Mouse (Mus musculus) layer of hippocampus, postnatal 10 days (tissue): ENCODE measurements around the gene Minos1. TPM values are rescaled to one million over a fixed set of nuclear protein-coding genes. Genes with fewer than 3 reads are reported as not detected.

Source experiments
- DNase-seq, 2 experiments: peaks; one replicate each; pipeline ENCODE4 v3.0.0; 2021; ENCODE audit warnings: low spot score in 2 of 2
- long read RNA-seq: library from polyadenylated mRNA; stranded (forward); transcript quantifications from one replicate; pipeline ENCODE4 v2.0.0, GENCODE M21; 2023
- total RNA-seq, 2 experiments: library from RNA; stranded (reverse); gene quantifications; 2 replicates each; pipeline ENCODE4 v1.2.3; 2021

Gene Minos1
- 100 to 1,000 TPM; 206 to 208 TPM for total RNA-seq
- long read RNA-seq, transcript Minos1-203 (4 exons, 2,549 nt) = major isoform, 204 of 239 reads
- long read RNA-seq, transcript Minos1-204 (4 exons, 476 nt) = minor isoform, 19 of 239 reads
- long read RNA-seq, partial matches to known transcripts = 4 of 239 reads
- long read RNA-seq, other reads (novel, unspliced or antisense) = 12 of 239 reads

GRCm38 (mm10) chr4:139130701-139131549 is at the start of gene Minos1:
Gene Minos1 (minus strand): TSS chr4:139131113.
- DNase-seq = peak; percentile 96 to 97

- no peak for DNase-seq
Measured at GRCm38 (mm10) chr4:139179731-139180625, 49.1 kb upstream of the Minos1 start.

- no peak for DNase-seq
Measured at GRCm38 (mm10) chr4:139179218-139179617, 48.3 kb upstream of the Minos1 start.

DNA sequence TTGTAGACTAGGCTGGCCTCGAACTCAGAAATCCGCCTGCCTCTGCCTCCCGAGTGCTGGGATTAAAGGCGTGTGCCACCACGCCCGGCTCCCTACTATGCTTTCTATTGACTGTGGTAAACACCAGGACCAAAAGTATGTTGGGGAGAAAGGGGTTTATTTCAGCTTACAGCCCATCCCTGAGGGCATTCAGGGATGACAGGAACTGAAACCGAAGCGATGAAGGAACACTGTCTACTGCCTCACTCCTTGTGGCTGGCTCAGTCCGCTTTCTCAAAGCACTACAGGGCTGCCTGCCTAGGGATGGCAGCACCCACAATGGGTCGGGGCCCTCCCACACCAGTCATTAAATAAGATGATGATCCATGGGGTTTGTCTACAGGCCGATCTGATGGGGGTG is 47.5 kb upstream of the Minos1 start:
- no peak for DNase-seq

DNA sequence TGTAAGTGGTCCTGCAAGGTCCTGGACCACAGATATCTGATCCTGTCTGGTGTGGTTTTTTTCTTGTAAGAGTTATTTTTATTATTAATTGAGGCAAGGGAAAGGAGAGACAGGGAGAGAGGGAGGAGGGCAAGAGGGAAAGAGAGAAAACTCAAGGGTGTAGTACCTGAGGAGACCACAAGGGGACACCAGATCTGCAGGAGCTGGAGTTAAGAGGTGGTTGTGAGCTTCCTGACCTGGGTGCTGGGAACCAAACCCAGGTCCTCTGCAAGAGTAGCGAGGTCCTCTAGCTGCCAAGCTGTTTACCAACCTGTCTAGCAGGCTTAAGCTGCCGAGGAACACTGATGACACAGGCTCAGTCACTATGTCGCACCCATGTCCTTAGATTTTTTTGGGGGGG is 47.0 kb upstream of the Minos1 start:
- DNase-seq = no peak

GRCm38 (mm10) chr4:139176023-139176422 is 45.1 kb upstream of the Minos1 start:
- DNase-seq = no peak

DNA sequence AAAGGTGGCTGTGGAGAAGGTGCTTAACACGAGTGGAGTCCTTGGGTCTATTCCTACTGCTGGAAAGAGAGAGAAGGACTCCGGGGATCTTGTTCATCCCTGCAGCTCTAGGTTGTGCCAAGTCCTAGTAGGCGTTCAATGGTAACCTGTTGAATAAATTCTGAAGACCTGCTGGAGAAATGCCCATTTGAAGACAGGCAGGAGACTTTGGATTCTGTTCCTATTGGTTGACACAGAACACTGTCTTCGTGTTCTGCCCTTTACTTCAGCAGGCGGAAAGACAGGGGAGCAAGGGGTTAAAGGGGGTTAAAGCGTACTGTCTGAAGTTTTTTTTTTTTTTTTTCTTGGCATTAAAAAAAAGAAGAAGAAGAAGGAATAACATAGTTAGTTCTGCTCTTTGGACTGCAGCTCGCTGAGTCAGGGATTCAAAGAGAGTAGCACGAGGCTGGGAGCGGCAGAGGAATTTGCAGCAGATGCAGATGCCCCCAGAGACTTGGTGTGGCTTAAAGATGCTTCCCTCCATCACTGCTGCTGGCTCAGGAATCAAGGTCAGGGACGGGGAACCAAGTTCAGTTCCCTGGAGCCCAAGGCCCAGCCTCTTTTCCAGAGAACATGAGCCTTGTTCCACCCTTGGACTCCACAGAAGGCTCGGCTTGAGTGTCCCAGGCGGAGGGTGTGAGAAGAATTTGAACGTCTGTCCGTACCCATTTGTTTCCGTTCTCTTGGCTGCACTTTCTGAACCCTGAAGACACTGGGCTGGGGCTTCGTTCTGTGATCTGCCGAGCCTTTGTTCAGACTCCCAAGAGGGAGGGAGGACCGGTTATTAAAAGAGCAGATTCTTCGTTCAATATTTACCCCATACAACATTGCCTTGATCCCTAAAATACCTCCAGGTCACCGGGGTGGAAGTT is 44.4 kb upstream of the Minos1 start:
- DNase-seq = no peak

DNA sequence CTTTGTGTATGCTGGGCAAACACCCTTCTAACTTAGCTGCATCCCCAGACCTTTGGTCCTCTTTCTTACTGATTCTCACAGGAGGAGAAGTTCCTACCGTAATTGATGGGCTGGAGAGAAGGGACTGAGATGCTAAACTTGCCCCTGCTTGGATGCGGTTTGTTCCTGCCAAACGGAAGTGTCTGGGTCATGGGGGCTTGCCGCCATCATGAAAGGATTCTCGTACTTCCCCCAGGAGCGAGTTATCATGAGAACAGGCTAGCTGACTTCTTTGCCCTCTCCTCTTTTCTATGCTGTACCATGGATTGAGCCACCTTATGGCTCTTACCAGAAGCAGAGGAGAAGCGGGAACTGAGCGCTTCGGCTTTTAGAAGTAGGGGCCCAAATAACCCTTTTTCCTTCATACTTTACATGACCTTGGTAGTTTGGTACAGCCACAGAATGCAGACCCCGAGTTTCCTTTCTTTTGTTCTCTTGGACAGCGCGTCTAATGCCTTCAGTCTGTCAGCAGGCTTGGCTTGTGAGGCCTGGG is 38.9 kb upstream of the Minos1 start:
- no peak for DNase-seq

GRCm38 (mm10) chr4:139168985-139169747 is 38.3 kb upstream of the Minos1 start:
- no peak for DNase-seq

- DNase-seq = no peak
Measured at GRCm38 (mm10) chr4:139167107-139167506, 36.2 kb upstream of the Minos1 start.

GRCm38 (mm10) chr4:139166244-139166643 is 35.3 kb upstream of the Minos1 start:
- no peak for DNase-seq

- DNase-seq = no peak
Measured at GRCm38 (mm10) chr4:139165259-139165658, 34.3 kb upstream of the Minos1 start.

- no peak for DNase-seq
Measured at GRCm38 (mm10) chr4:139164082-139164481, 33.2 kb upstream of the Minos1 start.

DNA sequence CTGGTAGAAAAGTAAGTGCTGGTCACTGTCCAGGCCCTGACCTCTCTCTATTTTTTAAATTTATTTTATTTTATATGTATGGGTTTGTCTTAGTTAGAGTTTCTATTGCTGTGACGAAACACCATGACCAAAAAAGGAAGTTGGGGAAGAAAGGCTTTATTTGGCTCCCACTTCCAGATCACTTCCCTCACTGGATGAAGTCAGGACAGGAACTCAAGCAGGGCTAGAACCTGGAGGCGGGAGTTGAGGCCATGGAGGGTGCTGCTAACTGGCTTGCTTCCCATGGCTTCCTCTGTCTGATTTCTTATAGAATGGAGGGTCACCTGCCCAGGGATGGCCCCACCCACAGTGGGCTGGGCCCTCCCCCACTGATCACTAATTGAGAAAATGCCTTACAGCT is 30.2 kb upstream of the Minos1 start:
- DNase-seq = no peak

DNA sequence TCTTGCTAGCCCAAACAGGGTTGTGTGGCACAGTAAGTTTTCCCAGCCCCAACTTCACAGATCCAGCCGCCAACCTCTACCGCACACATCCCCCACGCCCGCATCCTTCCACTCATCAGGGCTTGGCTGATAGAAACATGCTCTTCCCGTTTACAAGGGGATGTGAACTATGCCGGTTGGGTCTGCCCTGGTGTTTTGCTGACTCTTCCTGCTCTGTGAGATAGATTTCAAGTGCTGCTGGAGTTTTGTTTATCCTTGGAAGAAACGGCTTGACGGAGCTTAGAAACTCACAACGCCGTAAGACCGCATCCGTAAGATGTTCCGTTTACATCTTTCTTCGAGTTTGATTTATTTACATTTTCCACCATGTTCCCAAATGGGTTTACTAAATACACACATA is 27.4 kb upstream of the Minos1 start:
- DNase-seq = no peak

- no peak for DNase-seq
Measured at GRCm38 (mm10) chr4:139156538-139156937, 25.6 kb upstream of the Minos1 start.

- DNase-seq = no peak
Measured at GRCm38 (mm10) chr4:139154576-139155307, 23.8 kb upstream of the Minos1 start.

- no peak for DNase-seq
Measured at GRCm38 (mm10) chr4:139151370-139151769, 20.5 kb upstream of the Minos1 start.

DNA sequence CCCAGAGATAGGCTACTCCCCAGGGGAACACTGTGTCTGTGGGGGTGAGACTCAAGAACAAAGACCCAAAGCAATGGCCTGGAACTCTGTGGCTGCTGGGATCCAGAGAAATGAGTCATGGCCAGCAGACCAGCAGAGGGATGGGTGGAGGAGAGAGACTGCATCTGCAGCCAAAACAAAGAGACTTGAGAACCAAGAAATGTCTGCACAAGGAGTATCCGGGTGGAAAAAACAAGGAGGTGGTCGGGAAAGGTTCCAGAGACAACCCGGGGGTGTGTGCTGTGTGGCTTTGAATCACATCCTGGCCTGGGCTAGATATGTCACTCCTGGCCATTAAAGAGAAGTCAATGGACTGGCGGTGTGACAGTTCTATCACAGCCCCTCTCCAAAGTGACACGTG is 15.8 kb upstream of the Minos1 start:
- DNase-seq = no peak
